Mouse (Mus musculus) layer of hippocampus, adult 9-10 months (tissue): ENCODE measurements around the gene Alpl.

Experiments used
- DNase-seq: peaks from one replicate; pipeline ENCODE4 v3.0.0; 2022; ENCODE audit warnings: low spot score

Alpl gene

GRCm38 (mm10) chr4:137770901-137771612, 25.1 kb downstream of the Alpl start:
- DNase-seq: no peak

GRCm38 (mm10) chr4:137769635-137770034, 26.5 kb downstream of the Alpl start:
- no peak for DNase-seq

DNA sequence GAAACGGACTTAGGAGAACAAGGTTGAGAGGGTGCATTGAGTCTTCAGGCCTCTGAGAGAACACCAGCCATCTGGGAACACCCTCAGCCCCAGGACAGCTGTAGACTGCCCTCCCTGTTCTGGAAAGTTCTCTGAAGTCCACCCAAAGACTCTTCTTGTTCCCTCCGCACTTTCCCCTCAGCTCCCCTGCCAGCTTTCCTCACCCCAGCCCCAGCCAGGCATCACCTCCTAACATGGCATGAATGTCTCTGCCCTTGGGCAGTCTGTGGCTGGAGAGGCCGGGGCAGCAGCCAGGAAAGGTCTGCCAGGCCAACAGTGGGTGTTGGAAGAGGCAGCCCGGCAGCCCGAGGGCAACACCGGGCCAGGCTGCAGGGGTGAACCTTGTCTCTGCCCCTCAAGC, 27.4 kb downstream of the Alpl start:
- no peak for DNase-seq

DNA sequence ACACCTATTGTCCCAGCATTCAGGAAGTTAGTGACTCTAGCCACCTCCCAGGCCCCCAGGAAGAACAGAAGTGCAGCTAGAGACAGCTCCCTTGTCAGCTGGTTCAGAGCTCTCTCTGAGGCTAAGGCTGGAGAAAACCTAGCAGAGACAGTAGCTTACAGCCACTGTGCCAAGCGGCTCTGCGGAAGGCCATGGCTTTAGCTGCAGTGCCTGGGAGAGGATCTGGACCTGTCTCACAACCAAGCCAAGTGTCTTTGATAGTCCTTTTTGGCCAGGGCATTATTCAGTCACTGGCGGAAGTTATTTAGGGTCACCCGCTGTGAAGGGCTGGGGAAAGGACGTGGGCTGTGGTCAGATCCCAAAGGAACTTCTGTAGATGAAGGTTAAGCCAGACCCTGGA, 27.8 kb downstream of the Alpl start:
- DNase-seq: no peak

DNA sequence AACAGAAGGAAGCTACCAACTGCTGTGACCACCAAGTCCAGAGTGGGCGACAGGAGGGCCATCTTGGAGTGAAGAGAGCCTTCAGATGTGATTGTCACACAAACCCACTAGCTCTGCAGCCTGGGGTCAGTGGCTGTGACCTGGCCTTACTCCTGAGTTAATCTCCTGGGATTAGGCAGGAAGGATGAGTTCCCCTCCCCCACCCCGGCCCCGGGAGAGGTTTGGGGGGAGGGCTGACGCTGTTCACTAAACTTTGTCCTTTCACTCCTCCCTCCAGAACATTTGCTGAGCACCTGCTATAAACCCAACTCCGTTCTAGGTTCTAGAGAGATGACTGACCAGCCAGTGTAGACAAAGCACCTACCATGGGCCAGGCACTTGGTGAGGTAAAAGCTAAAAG, 29.8 kb downstream of the Alpl start:
- no peak for DNase-seq

DNA sequence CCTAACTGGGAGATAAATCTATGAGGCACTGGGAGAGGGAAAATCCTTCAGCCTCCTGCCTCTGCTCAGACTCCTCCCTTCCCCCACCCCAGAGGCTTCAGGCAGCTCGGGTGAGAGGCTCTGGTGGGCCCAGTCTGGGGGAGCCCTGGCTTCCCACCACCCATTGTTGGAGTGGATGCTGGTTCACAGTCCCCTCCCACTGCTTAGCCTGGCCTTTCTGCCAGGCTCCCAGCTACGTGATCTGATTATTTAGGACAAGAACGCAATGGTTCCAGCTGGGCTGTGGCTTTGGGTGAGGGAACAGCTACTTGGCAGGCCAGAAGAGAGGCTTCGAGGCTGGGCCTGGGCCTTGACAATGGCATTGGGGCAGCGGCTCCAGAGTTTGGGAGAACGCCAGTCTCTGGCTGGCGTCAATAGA, 30.6 kb downstream of the Alpl start:
- no peak for DNase-seq

DNA sequence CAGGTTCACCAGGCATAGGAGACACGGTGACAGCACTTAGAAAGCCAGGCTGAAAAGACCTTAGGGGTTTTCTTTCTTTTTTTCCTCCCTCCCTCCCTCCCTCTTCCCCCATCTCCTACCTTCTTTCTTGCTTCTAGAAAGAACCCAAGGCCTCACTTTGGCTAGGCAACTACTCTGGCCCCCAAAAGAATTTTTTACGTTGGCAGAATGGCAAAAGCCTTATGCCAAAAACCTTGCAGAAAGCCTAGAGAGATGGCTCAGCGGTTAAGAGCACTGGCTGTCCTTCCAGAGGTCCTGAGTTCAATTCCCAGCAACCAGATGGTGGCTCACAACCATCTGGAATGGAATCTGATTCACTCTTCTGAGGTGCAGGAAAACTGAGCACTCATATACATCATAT, 31.6 kb downstream of the Alpl start:
- DNase-seq: no peak

DNA sequence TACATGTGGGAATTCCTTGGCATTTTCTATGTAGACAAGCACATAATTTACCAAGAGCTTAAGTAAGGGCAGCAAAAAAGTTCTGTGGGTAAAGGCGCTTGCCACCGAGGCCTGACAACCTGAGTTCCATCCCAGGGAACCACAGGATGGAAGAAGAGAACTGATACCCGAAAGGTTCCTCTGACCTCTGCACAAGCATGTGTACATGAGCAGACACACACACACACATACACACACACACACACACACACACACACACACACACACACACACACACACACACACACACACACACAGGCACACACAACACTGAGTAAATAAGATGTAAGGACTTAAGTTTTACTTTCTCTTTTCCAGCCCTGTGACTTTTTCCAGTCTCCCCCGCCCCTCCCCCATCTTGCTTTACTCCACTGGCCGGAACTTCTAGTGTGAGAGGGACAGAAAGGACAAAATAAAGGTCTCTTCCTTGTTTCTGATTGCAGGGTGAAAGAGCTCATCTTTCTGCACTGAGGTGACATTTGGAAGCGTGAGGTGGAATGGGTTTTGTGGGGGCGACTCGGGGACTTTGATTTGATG, 32.2 kb downstream of the Alpl start:
- DNase-seq: no peak

DNA sequence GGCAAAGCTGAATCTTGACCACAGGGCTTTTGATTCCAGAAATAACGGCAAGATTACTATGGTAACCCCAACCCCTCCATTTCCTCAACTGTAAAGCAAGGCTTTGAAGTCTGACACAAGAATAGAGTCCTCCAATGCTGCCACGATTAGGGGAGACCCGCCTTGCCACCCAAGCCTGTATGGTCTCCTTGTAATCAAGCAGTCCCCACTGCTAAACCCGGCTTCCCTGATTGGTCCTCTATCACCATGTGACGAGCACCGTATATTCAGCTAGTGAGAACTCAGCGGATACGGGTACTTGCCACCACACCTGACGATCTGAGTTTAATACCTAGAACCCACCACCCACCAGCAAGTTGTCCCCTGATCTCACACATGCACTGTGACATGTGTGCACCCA, 33.3 kb downstream of the Alpl start:
- no peak for DNase-seq

GRCm38 (mm10) chr4:137754446-137754845, 41.7 kb downstream of the Alpl start:
- no peak for DNase-seq

- no peak for DNase-seq
Measured at GRCm38 (mm10) chr4:137753199-137753598, 43.0 kb downstream of the Alpl start.

DNA sequence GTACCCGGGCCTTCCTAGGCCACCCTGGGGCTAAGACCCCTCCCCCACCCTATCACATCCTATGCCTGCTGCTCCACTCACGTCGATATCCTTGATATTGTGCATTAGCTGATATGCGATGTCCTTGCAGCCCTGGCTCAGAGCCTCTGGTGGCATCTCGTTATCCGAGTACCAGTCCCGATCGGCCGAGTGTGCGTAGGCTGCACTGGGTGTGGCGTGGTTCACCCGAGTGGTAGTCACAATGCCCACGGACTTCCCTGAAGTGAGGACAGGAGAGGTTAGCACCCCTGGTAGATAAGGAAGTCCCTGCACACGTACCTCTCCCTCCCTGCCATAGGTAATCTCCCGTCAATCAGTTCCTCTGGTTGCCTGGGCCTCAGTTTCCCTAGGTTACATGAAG, 43.7 kb downstream of the Alpl start:
- DNase-seq: no peak

DNA sequence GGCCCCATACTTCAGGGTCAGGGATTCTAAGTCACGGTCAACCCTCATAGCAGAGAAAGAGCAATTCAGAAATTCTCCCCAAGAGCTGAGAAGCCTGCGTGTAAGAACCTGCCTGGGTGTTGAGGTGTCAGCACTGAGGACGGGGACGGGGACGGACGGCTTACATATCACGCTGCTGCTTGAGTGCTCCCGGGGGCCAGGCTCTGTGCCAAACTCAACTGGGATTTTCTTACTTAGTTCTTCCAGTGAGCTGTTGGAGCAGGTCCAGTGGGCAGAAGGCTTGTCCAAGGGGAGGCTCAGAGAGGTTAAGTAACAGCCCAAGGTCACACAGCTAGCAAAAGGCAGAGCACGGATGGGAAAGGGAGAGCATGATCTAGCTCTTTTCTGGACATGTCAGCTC, 44.5 kb downstream of the Alpl start:
- no peak for DNase-seq

DNA sequence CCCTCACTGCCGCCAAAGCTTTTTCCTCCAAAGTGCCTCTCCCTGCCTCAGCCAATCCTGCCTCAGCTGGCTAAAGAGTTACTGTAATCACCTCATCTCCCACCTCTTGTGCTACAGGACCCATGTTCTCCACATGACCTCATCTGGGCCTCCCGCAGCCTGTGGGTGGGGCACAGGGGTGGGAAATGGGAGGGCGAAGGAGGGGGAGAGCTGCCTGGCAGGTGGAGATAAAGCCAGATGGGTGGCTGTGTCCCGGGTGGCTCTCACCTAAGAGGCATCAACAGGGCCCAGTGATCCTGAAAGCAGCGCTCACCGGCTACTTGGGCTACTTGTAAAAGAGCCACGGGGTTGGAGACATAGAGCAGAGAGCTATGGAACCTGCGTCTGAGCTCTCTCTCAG, 44.9 kb downstream of the Alpl start:
- DNase-seq: no peak

GRCm38 (mm10) chr4:137750121-137750520, 46.1 kb downstream of the Alpl start:
- DNase-seq: no peak

DNA sequence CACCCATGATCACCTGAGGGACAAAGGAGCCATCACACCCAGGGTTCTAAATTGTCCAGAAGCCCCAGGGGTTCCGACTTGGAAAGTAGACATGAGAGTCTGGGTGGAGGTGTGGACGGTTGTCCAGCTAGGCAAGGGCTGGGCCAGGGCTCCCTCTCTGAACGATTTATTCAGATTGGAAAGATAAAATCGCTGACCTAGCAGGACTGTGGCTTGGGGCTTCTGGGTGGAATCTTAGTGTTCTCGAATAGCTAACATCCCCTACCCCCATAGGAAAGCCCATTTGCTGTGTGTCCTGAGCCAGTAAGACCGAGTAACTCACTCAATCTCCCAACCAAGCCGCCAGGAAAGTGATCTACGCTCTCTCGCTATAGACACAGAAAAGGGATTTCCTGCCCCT, 46.5 kb downstream of the Alpl start:
- no peak for DNase-seq

- DNase-seq: no peak
Measured at GRCm38 (mm10) chr4:137748726-137749125, 47.5 kb downstream of the Alpl start.

DNA sequence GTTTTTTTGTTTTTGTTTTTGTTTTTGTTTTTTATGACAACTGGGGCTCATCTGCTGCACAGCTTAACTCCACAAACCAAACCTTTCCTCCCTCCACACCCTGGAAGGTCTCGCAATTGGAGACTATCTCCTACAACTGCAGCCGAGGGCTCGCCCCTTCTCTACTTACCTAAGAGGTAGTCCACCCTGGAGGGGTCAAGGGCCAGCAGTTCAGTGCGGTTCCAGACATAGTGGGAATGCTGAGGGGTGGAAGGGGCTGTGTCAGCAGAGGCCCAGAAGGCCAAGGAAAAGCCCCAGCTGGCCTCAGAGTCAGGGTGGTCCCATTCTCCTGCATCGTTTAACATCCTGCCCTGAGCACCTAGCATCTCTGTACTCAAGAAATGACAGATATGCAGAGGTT, 48.6 kb downstream of the Alpl start:
- no peak for DNase-seq

GRCm38 (mm10) chr4:137747091-137747490, 49.1 kb downstream of the Alpl start:
- DNase-seq: no peak

- no peak for DNase-seq
Measured at GRCm38 (mm10) chr4:137744433-137744918, 51.7 kb downstream of the Alpl start.

DNA sequence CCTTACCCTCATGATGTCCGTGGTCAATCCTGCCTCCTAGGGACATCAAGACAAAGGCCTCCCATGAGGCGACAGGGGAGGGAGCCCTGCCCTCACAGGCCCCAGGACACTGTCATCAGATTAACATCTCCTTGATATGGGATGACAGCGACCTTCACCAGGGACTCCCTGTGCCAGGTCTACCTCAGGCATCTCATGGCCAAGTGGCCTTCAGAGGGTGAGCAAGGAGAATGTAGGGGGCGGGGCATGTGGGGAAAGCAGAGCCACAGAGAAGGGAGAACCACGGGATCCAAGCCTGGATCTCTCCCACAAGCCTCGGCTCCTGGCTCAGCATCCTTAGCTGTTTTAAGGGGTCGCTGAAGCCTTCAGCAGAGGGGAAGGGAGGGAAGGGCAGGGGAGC, 52.4 kb downstream of the Alpl start:
- DNase-seq: no peak

GRCm38 (mm10) chr4:137740350-137740749, 55.8 kb downstream of the Alpl start:
- DNase-seq: no peak

DNA sequence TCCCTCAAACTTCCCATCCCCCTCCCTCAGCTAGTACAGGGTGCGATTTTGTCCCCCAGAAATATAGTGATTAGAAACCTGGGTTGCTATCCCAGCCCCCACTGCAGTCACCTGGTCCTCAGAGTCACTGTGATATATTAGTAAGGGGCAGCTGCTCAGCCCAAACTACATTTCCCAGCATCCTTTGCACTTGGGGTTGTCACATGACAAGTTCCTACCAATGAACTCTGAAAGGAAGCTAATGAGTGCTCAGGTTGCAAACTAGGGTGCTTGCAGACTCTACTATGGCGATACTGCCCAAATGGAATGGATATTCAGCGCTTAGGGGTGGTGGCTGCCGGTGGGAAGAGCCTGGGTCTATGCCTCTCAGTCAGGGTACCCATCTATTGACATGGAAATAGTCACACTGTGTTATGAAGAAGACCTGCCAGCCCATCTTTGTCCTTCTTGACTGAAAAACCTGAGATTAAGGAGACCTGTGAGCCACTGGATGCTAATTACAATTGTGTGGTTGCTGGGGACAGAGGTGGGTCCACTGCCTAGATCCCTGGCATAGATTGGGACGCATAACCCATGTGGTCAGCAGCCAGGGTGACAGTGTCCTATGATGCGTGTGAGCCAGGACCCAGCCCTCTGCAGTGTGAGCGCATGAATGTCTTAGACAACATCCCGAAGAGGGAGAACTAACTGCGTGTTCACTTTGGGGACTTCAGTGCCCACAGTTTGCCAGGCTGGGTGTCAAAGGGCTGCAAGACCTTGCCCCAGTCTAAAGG, 56.8 kb downstream of the Alpl start:
- DNase-seq: no peak
